Comparison of ENCODE assay signal across 14 mouse cellular contexts in the genomic region with DNA sequence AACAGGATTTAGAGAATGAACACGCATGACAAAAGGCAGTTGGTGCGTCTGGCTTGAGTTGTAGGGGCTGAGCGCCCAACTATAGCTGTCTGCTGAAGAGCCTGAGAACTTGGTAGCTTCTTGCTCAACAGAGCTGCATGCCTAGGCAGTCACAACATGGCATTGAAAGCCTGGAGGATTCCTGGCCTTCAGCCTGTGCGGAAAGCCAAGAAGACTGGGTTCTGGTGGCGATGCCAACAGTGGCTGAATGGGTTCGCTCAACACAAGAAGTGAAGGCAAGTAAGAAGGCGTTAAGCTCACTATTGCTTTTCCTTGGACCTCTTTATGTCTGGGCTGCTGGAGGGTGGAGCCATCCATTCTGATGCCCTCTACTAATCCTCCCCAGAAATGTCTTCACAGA.
DNase-seq lines count a peak whose midpoint lies in the region; ATAC-seq and TF ChIP-seq lines count a peak whose summit lies in the region.
"Had no signal": no experiment of that assay in that cellular context is flagged by ENCODE, and none has a peak within 500 bp of the region (broad histone marks: within the 10 kb centered on the region; RNA-seq: fewer than 3 reads in every experiment).

No protein-coding gene starts in this region.

- H3K4me2 ChIP-seq in liver, embryonic 11.5 days, result no peak overlapping the region
- H3K4me2 ChIP-seq: embryonic facial prominence, embryonic 12.5 days; heart, embryonic 11.5 days; midbrain, embryonic 13.5 days had no signal

- H3K27ac ChIP-seq in liver, embryonic 11.5 days (ENCODE audit: low read depth, low read length), result no peak overlapping the region
- no peak overlapping the region for H3K27ac ChIP-seq in heart, adult 2 months
- H3K27ac ChIP-seq: embryonic facial prominence, embryonic 12.5 days; midbrain, embryonic 13.5 days had no signal

- H3K9ac ChIP-seq in liver, embryonic 11.5 days (ENCODE audit: low read depth, low read length), result no peak overlapping the region
- H3K9ac ChIP-seq in heart, adult 2 months (ENCODE audit: low read depth, low read length), result no peak overlapping the region
- H3K9ac ChIP-seq: embryonic facial prominence, embryonic 12.5 days; midbrain, embryonic 13.5 days had no signal

- WGBS in liver, embryonic 11.5 days, result 90% methylated on average over 7 of the region's 7 CpGs
- WGBS in heart, adult 2 months, result 96% methylated on average over 7 of the region's 7 CpGs

- TF ChIP-seq EP300 in heart, adult 2 months (IDR thresholded peaks at IDR 0.05; ENCODE audit: insufficient read depth, low read depth, low read length), result no peak

- no peaks in the 10 kb centered on the region for H3K9me3 ChIP-seq in liver, embryonic 11.5 days (ENCODE audit: control insufficient read depth, low read length)
- H3K9me3 ChIP-seq: embryonic facial prominence, embryonic 12.5 days; midbrain, embryonic 13.5 days had no signal

- no peaks in the 10 kb centered on the region for H3K4me1 ChIP-seq in liver, embryonic 11.5 days (replicated peaks; ENCODE audit: control insufficient read depth, insufficient read depth, low read length)
- no peaks in the 10 kb centered on the region for H3K4me1 ChIP-seq in heart, adult 2 months (ENCODE audit: control insufficient read depth, insufficient read depth, low read length)
- H3K4me1 ChIP-seq: embryonic facial prominence, embryonic 12.5 days had no signal

- TF ChIP-seq POLR2A in heart, adult 2 months (IDR thresholded peaks at IDR 0.05; ENCODE audit: insufficient read depth, low read depth, low read length), result no peak

- peak; percentile 32 for DNase-seq in adrenal gland, adult 2 months
- no peak for DNase-seq in adrenal gland, adult 8-10 months
- no peak for DNase-seq in frontal cortex, postnatal 25 days (ENCODE audit: low spot score in 2 of 2)
- DNase-seq in right cerebral cortex, adult 18-20 months, result peak; percentile 35
- no peak for DNase-seq in right cerebral cortex, postnatal 14 days
- no peak for DNase-seq in liver, embryonic 11.5 days (ENCODE audit: low spot score)
- DNase-seq in heart, adult 2 months, result no peak
- DNase-seq: kidney, postnatal 4 days; lung, postnatal 36 days had no signal

- no peaks in the 10 kb centered on the region for H3K79me2 ChIP-seq in heart, adult 2 months (replicated peaks; ENCODE audit: control insufficient read depth, insufficient read depth, low read length)

- H3K27me3 ChIP-seq in liver, embryonic 11.5 days (replicated peaks; ENCODE audit: control insufficient read depth, insufficient read depth, low read length), result no peaks in the 10 kb centered on the region
- 0 out of 2 replicates have a peak, but pooled peaks cover 2% of the 10 kb centered on the region for H3K27me3 ChIP-seq in heart, adult 2 months (ENCODE audit: control insufficient read depth, insufficient read depth, low read length)
- H3K27me3 ChIP-seq: embryonic facial prominence, embryonic 12.5 days; midbrain, embryonic 13.5 days had no signal

- intact Hi-C loops in heart, adult 2 months (cut with DNase I), result no loop called here

- TF ChIP-seq CTCF in heart, adult 2 months (IDR thresholded peaks at IDR 0.05), result no peak

- H3K36me3 ChIP-seq in liver, embryonic 11.5 days (ENCODE audit: control insufficient read depth, insufficient read depth, low read length), result no peaks in the 10 kb centered on the region
- no peaks in the 10 kb centered on the region for H3K36me3 ChIP-seq in heart, adult 2 months (ENCODE audit: control insufficient read depth, insufficient read depth, low read length)
- H3K36me3 ChIP-seq: embryonic facial prominence, embryonic 12.5 days; midbrain, embryonic 13.5 days had no signal

- no peak overlapping the region for H3K4me3 ChIP-seq in liver, embryonic 11.5 days (ENCODE audit: low read depth, low read length)
- no peak overlapping the region for H3K4me3 ChIP-seq in heart, adult 2 months
- H3K4me3 ChIP-seq: embryonic facial prominence, embryonic 12.5 days; midbrain, embryonic 13.5 days had no signal

- peak; percentile 55; the same call in 1 of the 2 replicates for ATAC-seq in frontal cortex, adult (ENCODE audit: low TSS enrichment)
- no peak for ATAC-seq in liver, embryonic 11.5 days (replicated peaks; ENCODE audit: low FRiP score)
- ATAC-seq: intestine, postnatal 0 days had no signal

Comparison
In these comparisons a context has a peak if more than half of its experiments do, and no peak if none do; other contexts are left out.
1. DNase-seq: peak in adrenal gland, adult 2 months (single experiment) and right cerebral cortex, adult 18-20 months (single experiment); none in adrenal gland, adult 8-10 months (single experiment), frontal cortex, postnatal 25 days (0 of 2), right cerebral cortex, postnatal 14 days (single experiment), liver, embryonic 11.5 days (single experiment) and heart, adult 2 months (0 of 2).